Mouse (Mus musculus) MEL (cell line): ENCODE measurements around the gene Il11ra1. TPM values are rescaled to one million over a fixed set of nuclear protein-coding genes. Genes with fewer than 3 reads are reported as not detected.

Experiments used
- DNase-seq: peaks from one replicate; pipeline ENCODE4 v3.0.0; 2011; ENCODE audit warnings: low read depth, low spot score
- H3K27ac ChIP-seq: 2 replicates; pipeline ENCODE4 v1.5.1; 2012; ENCODE audit warnings: low read depth, mild to moderate bottlenecking, control low read depth, low read length, moderate library complexity; ENCODE audit not compliant: control insufficient read depth
- H3K27me3 ChIP-seq, 2 experiments: fragments of 150-350 bp in 1 of 2; sonication (generic) in 1 of 2; 2 replicates each; pipeline ENCODE4 v1.6.1; 2012; ENCODE audit warnings: low read length in 2 of 2, mild to moderate bottlenecking in 2 of 2, improper control_type of control experiment in 1 of 2, moderate library complexity in 1 of 2; ENCODE audit not compliant: insufficient read depth in 2 of 2, control insufficient read depth in 1 of 2
- H3K36me3 ChIP-seq, 2 experiments: 2 replicates each; pipeline ENCODE4 v1.6.1; 2012 to 2014; ENCODE audit warnings: low read length in 2 of 2, improper control_type of control experiment in 1 of 2, inconsistent platforms in 1 of 2, mild to moderate bottlenecking in 1 of 2; ENCODE audit not compliant: insufficient read depth in 2 of 2, control insufficient read depth in 1 of 2
- H3K4me1 ChIP-seq, 2 experiments: fragments of 150-350 bp in 1 of 2; sonication (generic) in 1 of 2; 2 replicates each; pipeline ENCODE4 v1.6.1; 2012; ENCODE audit warnings: low read length in 2 of 2, improper control_type of control experiment in 1 of 2, mild to moderate bottlenecking in 1 of 2; ENCODE audit not compliant: insufficient read depth in 2 of 2, control insufficient read depth in 1 of 2
- H3K4me3 ChIP-seq, 2 experiments: fragments of 150-350 bp in 1 of 2; sonication (generic) in 1 of 2; 2 replicates each; pipeline ENCODE4 v1.5.1; 2012; ENCODE audit warnings: low read depth in 2 of 2, low read length in 2 of 2, mild to moderate bottlenecking in 2 of 2, moderate library complexity in 2 of 2, control low read depth in 1 of 2, improper control_type of control experiment in 1 of 2; ENCODE audit not compliant: control insufficient read depth in 1 of 2, insufficient read depth in 1 of 2
- H3K79me2 ChIP-seq: 2 replicates; pipeline ENCODE4 v1.6.1; 2012; ENCODE audit warnings: mild to moderate bottlenecking, low read length, moderate library complexity; ENCODE audit not compliant: control insufficient read depth, poor library complexity, insufficient read depth
- H3K9ac ChIP-seq: 2 replicates; pipeline ENCODE4 v1.6.1; 2012; ENCODE audit warnings: low read depth, mild to moderate bottlenecking, control low read depth, low read length, moderate library complexity; ENCODE audit not compliant: control insufficient read depth, poor library complexity, severe bottlenecking
- H3K9me3 ChIP-seq: fragments of 150-350 bp; sonication (generic); replicated peaks from 2 replicates; pipeline ENCODE4 v1.6.1; 2012; ENCODE audit warnings: mild to moderate bottlenecking, low read length, improper control_type of control experiment, moderate library complexity; ENCODE audit not compliant: insufficient read depth
- BHLHE40 ChIP-seq: IDR thresholded peaks from 2 replicates; pipeline ENCODE4 v1.6.1; 2012; ENCODE audit warnings: low read depth, mild to moderate bottlenecking, inconsistent platforms, low read length, improper control_type of control experiment, borderline replicate concordance
- CHD1 ChIP-seq: IDR thresholded peaks from 2 replicates; pipeline ENCODE4 v1.6.1; 2012; ENCODE audit warnings: low read depth, mild to moderate bottlenecking, inconsistent platforms, low read length, improper control_type of control experiment
- CHD2 ChIP-seq: IDR thresholded peaks from 2 replicates; pipeline ENCODE4 v1.6.1; 2011; ENCODE audit warnings: low read length, improper control_type of control experiment
- CTCF ChIP-seq, 3 experiments: IDR thresholded peaks in 2 of 3; conservative IDR thresholded peaks in 1 of 3; 2 replicates each; pipeline ENCODE4 v1.5.1; 2011 to 2012; ENCODE audit warnings: low read length in 3 of 3, low read depth in 2 of 3, mild to moderate bottlenecking in 2 of 3, improper control_type of control experiment in 1 of 3, inconsistent platforms in 1 of 3, mixed read lengths in 1 of 3, moderate library complexity in 1 of 3; ENCODE audit not compliant: control insufficient read depth in 1 of 3, insufficient read depth in 1 of 3, poor library complexity in 1 of 3, severe bottlenecking in 1 of 3
- E2F4 ChIP-seq: IDR thresholded peaks from 2 replicates; pipeline ENCODE4 v1.6.1; 2011; ENCODE audit warnings: low read depth, low read length, improper control_type of control experiment, borderline replicate concordance
- EP300 ChIP-seq, 2 experiments: IDR thresholded peaks; 2 replicates each; pipeline ENCODE4 v1.6.1; 2011; ENCODE audit warnings: improper control_type of control experiment in 2 of 2, low read length in 2 of 2, low read depth in 1 of 2, mild to moderate bottlenecking in 1 of 2
- ETS1 ChIP-seq: IDR thresholded peaks from 2 replicates; pipeline ENCODE4 v1.6.1; 2012; ENCODE audit warnings: low read depth, mild to moderate bottlenecking, inconsistent platforms, low read length, improper control_type of control experiment, moderate library complexity
- GABPA ChIP-seq: IDR thresholded peaks from 2 replicates; pipeline ENCODE4 v1.6.1; 2012; ENCODE audit warnings: low read depth, mild to moderate bottlenecking, inconsistent platforms, low read length, improper control_type of control experiment, moderate library complexity
- GATA1 ChIP-seq: IDR thresholded peaks from 2 replicates; pipeline ENCODE4 v1.6.1; 2011; ENCODE audit warnings: low read depth, low read length, improper control_type of control experiment
- HCFC1 ChIP-seq: IDR thresholded peaks from 2 replicates; pipeline ENCODE4 v1.6.1; 2012; ENCODE audit warnings: low read depth, mild to moderate bottlenecking, inconsistent platforms, low read length, improper control_type of control experiment, moderate library complexity
- JUND ChIP-seq: IDR thresholded peaks from 2 replicates; pipeline ENCODE4 v1.6.1; 2011; ENCODE audit warnings: low read depth, mild to moderate bottlenecking, improper control_type of control experiment, low read length
- MAFK ChIP-seq: IDR thresholded peaks from 2 replicates; pipeline ENCODE4 v1.6.1; 2011; ENCODE audit warnings: low read depth, mild to moderate bottlenecking, low read length, improper control_type of control experiment, borderline replicate concordance
- MAX ChIP-seq: IDR thresholded peaks from 2 replicates; pipeline ENCODE4 v1.6.1; 2011; ENCODE audit warnings: low read length, improper control_type of control experiment
- MAZ ChIP-seq: IDR thresholded peaks from 2 replicates; pipeline ENCODE4 v1.6.1; 2012; ENCODE audit warnings: low read depth, mild to moderate bottlenecking, inconsistent platforms, low read length, improper control_type of control experiment
- MEF2A ChIP-seq: IDR thresholded peaks from 2 replicates; pipeline ENCODE4 v1.6.1; 2014; ENCODE audit warnings: low read depth, mild to moderate bottlenecking, inconsistent platforms, low read length, improper control_type of control experiment; ENCODE audit not compliant: poor library complexity, insufficient replicate concordance, severe bottlenecking; ENCODE audit errors: extremely low read depth
- MXI1 ChIP-seq: IDR thresholded peaks from 2 replicates; pipeline ENCODE4 v1.6.1; 2011; ENCODE audit warnings: mild to moderate bottlenecking, low read depth, low read length, improper control_type of control experiment
- MYB ChIP-seq: IDR thresholded peaks from 2 replicates; pipeline ENCODE4 v1.6.1; 2011; ENCODE audit warnings: mild to moderate bottlenecking, low read depth, low read length, improper control_type of control experiment
- NRF1 ChIP-seq: IDR thresholded peaks from 2 replicates; pipeline ENCODE4 v1.6.1; 2014; ENCODE audit warnings: low read depth, mild to moderate bottlenecking, inconsistent platforms, low read length, improper control_type of control experiment, moderate library complexity; ENCODE audit not compliant: poor library complexity, insufficient read depth, severe bottlenecking
- POLR2A ChIP-seq, 2 experiments: IDR thresholded peaks; 2 replicates each; pipeline ENCODE4 v1.6.1; 2011 to 2012; ENCODE audit warnings: low read length in 2 of 2, mild to moderate bottlenecking in 2 of 2, control low read depth in 1 of 2, improper control_type of control experiment in 1 of 2, low read depth in 1 of 2, moderate library complexity in 1 of 2; ENCODE audit not compliant: control insufficient read depth in 1 of 2, insufficient read depth in 1 of 2, poor library complexity in 1 of 2
- POLR2AphosphoS5 ChIP-seq: IDR thresholded peaks from 2 replicates; pipeline ENCODE4 v1.6.1; 2012; ENCODE audit warnings: low read depth, borderline replicate concordance, mild to moderate bottlenecking, inconsistent platforms, low read length, moderate library complexity, mixed read lengths
- RAD21 ChIP-seq: IDR thresholded peaks from 2 replicates; pipeline ENCODE4 v1.6.1; 2011; ENCODE audit warnings: mild to moderate bottlenecking, low read depth, low read length, improper control_type of control experiment
- TAL1 ChIP-seq: IDR thresholded peaks from 2 replicates; pipeline ENCODE4 v1.6.1; 2012; ENCODE audit warnings: mild to moderate bottlenecking, inconsistent platforms, low read length, moderate library complexity, mixed read lengths
- TBP ChIP-seq: IDR thresholded peaks from 2 replicates; pipeline ENCODE4 v1.8.0; 2011; ENCODE audit warnings: low read depth, low read length, improper control_type of control experiment
- UBTF ChIP-seq: IDR thresholded peaks from 2 replicates; pipeline ENCODE4 v1.6.1; 2012; ENCODE audit warnings: low read depth, mild to moderate bottlenecking, inconsistent platforms, low read length, improper control_type of control experiment, moderate library complexity, borderline replicate concordance; ENCODE audit not compliant: insufficient read depth
- ZMIZ1 ChIP-seq: IDR thresholded peaks from 2 replicates; pipeline ENCODE4 v1.6.1; 2012; ENCODE audit warnings: low read depth, mild to moderate bottlenecking, inconsistent platforms, low read length, improper control_type of control experiment, moderate library complexity
- ZNF384 ChIP-seq: IDR thresholded peaks from 2 replicates; pipeline ENCODE4 v1.6.1; 2012; ENCODE audit warnings: low read depth, mild to moderate bottlenecking, inconsistent platforms, low read length, improper control_type of control experiment
- polyA plus RNA-seq, 2 experiments: library from polyadenylated mRNA; stranded (reverse) in 1 of 2; unstranded in 1 of 2; fragments of >175 nt in 1 of 2; fragments of >200 nt in 1 of 2; gene quantifications; 2 replicates each; pipeline versions ENCODE4 v1.2.1 to v1.2.4; 2012; ENCODE audit warnings: low replicate concordance in 2 of 2, low read depth in 1 of 2; ENCODE audit not compliant: insufficient read length in 2 of 2, insufficient read depth in 1 of 2, missing spikeins in 1 of 2
- total RNA-seq: library from RNA; depleted of rRNA; stranded (reverse); fragments of 300-350 nt; gene quantifications from 2 replicates; pipeline ENCODE4 v1.2.3, GENCODE M21; 2012

Gene Il11ra1
- total and polyA plus RNA-seq, 3 experiments: 44.4 to 66.7 TPM; not detected in 1

DNA sequence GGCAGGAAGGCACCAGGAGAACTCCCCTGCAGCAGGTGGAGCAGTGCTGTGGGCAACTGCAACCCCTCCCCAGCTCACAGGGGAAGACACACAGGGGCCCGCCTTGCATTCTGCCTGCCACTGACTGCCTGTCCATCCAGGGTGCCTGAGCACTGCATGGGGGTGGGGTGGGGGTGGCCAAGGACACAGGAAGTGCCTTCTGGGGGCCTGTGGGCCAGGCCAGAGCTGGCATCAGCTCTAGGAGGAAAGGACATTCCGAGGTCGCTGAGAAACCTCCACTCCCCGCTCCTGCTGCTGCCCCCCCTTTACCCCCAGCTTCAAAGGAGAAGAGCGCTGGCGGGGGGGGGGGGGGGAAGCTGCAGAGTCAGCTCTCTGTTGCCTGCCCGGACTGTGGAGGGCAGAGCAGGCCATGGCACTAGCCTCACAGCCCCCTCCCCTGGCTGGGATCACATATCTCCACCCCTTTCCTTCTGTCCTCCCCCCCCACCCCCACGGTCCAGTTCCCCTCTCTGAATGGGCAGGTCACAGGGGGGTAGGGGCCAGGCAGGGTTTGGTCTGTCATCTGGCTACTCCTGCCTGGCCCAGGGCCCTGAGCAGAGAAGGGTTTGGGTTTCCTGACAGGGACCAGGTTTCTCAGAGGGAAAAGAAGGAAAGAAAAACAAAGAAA is 34.6 kb upstream of the Il11ra1 start:
- no peak for DNase-seq
- Histone ChIP-seq H3K4me3 (no peak overlapping the region), H3K9ac (no peak overlapping the region), H3K79me2 (no peaks in the 10 kb centered on the region), H3K27ac (no peak overlapping the region), H3K4me1 (no peaks in the 10 kb centered on the region), H3K9me3 (no peaks in the 10 kb centered on the region), H3K27me3 (no peaks in the 10 kb centered on the region; a peak in 1 of 4 replicates), H3K36me3 (no peaks in the 10 kb centered on the region)
- TF ChIP-seq GATA1 (no peak), E2F4 (no peak), EP300 (IDR thresholded peaks at IDR 0.05; ENCODE audit: low read depth in 1 of 2, low read length in 2 of 2) (no peak), CHD1 (no peak), TAL1 (no peak), MAX (no peak), CTCF (IDR thresholded peaks at IDR 0.05 in 2 of 3, conservative IDR thresholded peaks at IDR 0.05 in 1 of 3; ENCODE audit: control insufficient read depth in 1 of 3, insufficient read depth in 1 of 3, low read depth in 2 of 3, low read length in 3 of 3, poor library complexity in 1 of 3, severe bottlenecking in 1 of 3) (no peak), ZMIZ1 (no peak), ZNF384 (no peak), JUND (no peak), POLR2A (IDR thresholded peaks at IDR 0.05; ENCODE audit: control insufficient read depth in 1 of 2, insufficient read depth in 1 of 2, low read depth in 1 of 2, low read length in 2 of 2, poor library complexity in 1 of 2) (no peak)

GRCm38 (mm10) chr4:41666646-41667045 is 33.1 kb upstream of the Il11ra1 start:
- H3K9ac ChIP-seq: no peak overlapping the region

GRCm38 (mm10) chr4:41670836-41671235 is 29.0 kb upstream of the Il11ra1 start:
- no peak for DNase-seq
- no peaks in the 10 kb centered on the region for H3K36me3 ChIP-seq
- no peaks in the 10 kb centered on the region for H3K9me3 ChIP-seq
- no peak overlapping the region for H3K4me3 ChIP-seq
- no peak overlapping the region for H3K9ac ChIP-seq
- H3K27me3 ChIP-seq: no peaks in the 10 kb centered on the region; a peak in 1 of 4 replicates
- no peaks in the 10 kb centered on the region for H3K4me1 ChIP-seq
- H3K27ac ChIP-seq: no peak overlapping the region
- no peaks in the 10 kb centered on the region for H3K79me2 ChIP-seq
- TF ChIP-seq JUND: no peak
- no peak for TF ChIP-seq TAL1
- TF ChIP-seq TBP: no peak
- TF ChIP-seq CHD2: no peak
- no peak for TF ChIP-seq UBTF
- TF ChIP-seq POLR2A (IDR thresholded peaks at IDR 0.05; ENCODE audit: control insufficient read depth in 1 of 2, insufficient read depth in 1 of 2, low read depth in 1 of 2, low read length in 2 of 2, poor library complexity in 1 of 2): no peak
- no peak for TF ChIP-seq MAFK
- no peak for TF ChIP-seq GABPA
- no peak for TF ChIP-seq NRF1
- TF ChIP-seq MAZ: no peak
- TF ChIP-seq POLR2AphosphoS5: no peak
- no peak for TF ChIP-seq RAD21
- no peak for TF ChIP-seq MEF2A
- TF ChIP-seq BHLHE40: no peak
- no peak for TF ChIP-seq GATA1

More at GRCm38 (mm10) chr4:41666646-41667045, 33.1 kb upstream of the Il11ra1 start:
- no peak for DNase-seq
- no peaks in the 10 kb centered on the region for H3K36me3 ChIP-seq
- no peak for TF ChIP-seq MYB
- no peak for TF ChIP-seq GATA1
- TF ChIP-seq CHD2: no peak
- no peak for TF ChIP-seq EP300 (IDR thresholded peaks at IDR 0.05; ENCODE audit: low read depth in 1 of 2, low read length in 2 of 2)
- no peak for TF ChIP-seq ETS1
- no peak for TF ChIP-seq HCFC1
- TF ChIP-seq E2F4: no peak
- no peak for TF ChIP-seq MXI1
- TF ChIP-seq BHLHE40: no peak
- no peaks in the 10 kb centered on the region for H3K79me2 ChIP-seq
- H3K4me1 ChIP-seq: no peaks in the 10 kb centered on the region
- no peak overlapping the region for H3K4me3 ChIP-seq
- H3K27ac ChIP-seq: no peak overlapping the region
- no peaks in the 10 kb centered on the region; a peak in 1 of 4 replicates for H3K27me3 ChIP-seq
- no peaks in the 10 kb centered on the region for H3K9me3 ChIP-seq
